ENCODE assay signal across 28 mouse cellular contexts in the genomic region with DNA sequence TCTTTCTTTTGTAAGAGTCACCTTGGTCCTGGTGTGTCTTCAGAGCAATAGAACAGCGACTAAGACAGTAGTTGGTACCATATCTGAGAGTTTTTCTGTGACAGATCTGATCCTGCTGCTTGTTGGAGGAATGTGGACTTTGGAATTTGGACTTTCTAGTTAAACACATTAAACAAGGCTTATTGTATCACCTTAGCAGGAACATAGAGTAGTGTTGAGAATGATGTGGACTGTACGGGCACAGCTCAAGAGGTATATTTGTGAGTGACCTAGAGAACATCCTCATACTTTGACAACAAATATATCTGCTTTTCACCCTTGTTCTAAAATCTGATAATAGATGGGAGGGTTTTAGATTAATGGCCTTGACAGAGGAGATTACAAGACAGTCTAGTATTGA.
"Had no signal": no experiment of that assay in that cellular context is flagged by ENCODE, and none has a peak within 500 bp of the region (broad histone marks: within the 10 kb centered on the region; RNA-seq: fewer than 3 reads in every experiment).

No protein-coding gene starts in this region.

- H3K36me3 ChIP-seq: embryonic facial prominence, embryonic 10.5 days; embryonic facial prominence, embryonic 12.5 days; embryonic facial prominence, embryonic 13.5 days; embryonic facial prominence, embryonic 15.5 days; forebrain, embryonic 10.5 days; forebrain, embryonic 12.5 days; forebrain, embryonic 15.5 days had no signal

- ATAC-seq: forebrain, embryonic 13.5 days; forebrain, embryonic 14.5 days; forebrain, embryonic 15.5 days; forebrain, embryonic 16.5 days; forebrain, postnatal 0 days had no signal

- H3K4me1 ChIP-seq: embryonic facial prominence, embryonic 10.5 days; embryonic facial prominence, embryonic 12.5 days; embryonic facial prominence, embryonic 13.5 days; embryonic facial prominence, embryonic 15.5 days; forebrain, embryonic 10.5 days; forebrain, embryonic 12.5 days; forebrain, embryonic 13.5 days; forebrain, embryonic 15.5 days had no signal

- H3K27me3 ChIP-seq: embryonic facial prominence, embryonic 12.5 days; embryonic facial prominence, embryonic 13.5 days; embryonic facial prominence, embryonic 15.5 days; forebrain, embryonic 12.5 days; forebrain, embryonic 13.5 days; forebrain, embryonic 15.5 days had no signal

- H3K4me2 ChIP-seq: embryonic facial prominence, embryonic 12.5 days; embryonic facial prominence, embryonic 13.5 days; embryonic facial prominence, embryonic 15.5 days; forebrain, embryonic 12.5 days; forebrain, embryonic 13.5 days; forebrain, embryonic 15.5 days had no signal

- H3K4me3 ChIP-seq: embryonic facial prominence, embryonic 10.5 days; embryonic facial prominence, embryonic 12.5 days; embryonic facial prominence, embryonic 13.5 days; embryonic facial prominence, embryonic 15.5 days; erythroblast, embryonic 14.5 days; forebrain, embryonic 10.5 days; forebrain, embryonic 12.5 days; forebrain, embryonic 13.5 days; forebrain, embryonic 15.5 days; gastrocnemius, adult 2 months had no signal

- DNase-seq: cerebellum, adult 2 months; cerebellum, adult 8-10 months; cerebellum, adult 9-10 months; cerebellum, adult 9-11 months; cerebellum, postnatal 10 days; cerebellum, postnatal 14 days; cerebellum, postnatal 25 days; cerebellum, postnatal 36 days; embryo, embryonic 11 days; forebrain, postnatal 0 days; gastrocnemius, adult 2 months; gastrocnemius, postnatal 10 days; gastrocnemius, postnatal 14 days; gastrocnemius, postnatal 25 days; gastrocnemius, postnatal 36 days; heart, adult 11 months; heart, adult 18-20 months had no signal

- H3K27ac ChIP-seq: embryonic facial prominence, embryonic 10.5 days; embryonic facial prominence, embryonic 12.5 days; embryonic facial prominence, embryonic 13.5 days; embryonic facial prominence, embryonic 15.5 days; forebrain, embryonic 10.5 days; forebrain, embryonic 12.5 days; forebrain, embryonic 13.5 days; forebrain, embryonic 15.5 days; gastrocnemius, adult 2 months had no signal

- H3K9me3 ChIP-seq: embryonic facial prominence, embryonic 10.5 days; embryonic facial prominence, embryonic 12.5 days; embryonic facial prominence, embryonic 13.5 days; embryonic facial prominence, embryonic 15.5 days; forebrain, embryonic 12.5 days; forebrain, embryonic 13.5 days; forebrain, embryonic 15.5 days had no signal

- H3K9ac ChIP-seq: embryonic facial prominence, embryonic 12.5 days; embryonic facial prominence, embryonic 13.5 days; embryonic facial prominence, embryonic 15.5 days; forebrain, embryonic 12.5 days; forebrain, embryonic 13.5 days; forebrain, embryonic 15.5 days; forebrain, postnatal 0 days had no signal
